Mouse (Mus musculus): Measurements from ENCODE around the gene Tecpr1. TPM values are rescaled to one million over a fixed set of nuclear protein-coding genes. Genes with fewer than 3 reads are reported as not detected.

The Tecpr1 gene
- polyA plus RNA-seq, 1 experiment from 2014 or later = 46.3 TPM

GRCm38 (mm10) chr5:144247906-144248585 lies 24.6 kb upstream of the Tecpr1 start:
- WGBS = 85% methylated on average over 10 of the region's 10 CpGs
- Histone ChIP-seq H3K36me3 (no peaks in the 10 kb centered on the region), H3K4me1 (no peaks in the 10 kb centered on the region), H3K4me3 (no peak overlapping the region), H3K4me2 (replicated peaks) (no peak overlapping the region), H3K9me3 (no peaks in the 10 kb centered on the region), H3K27me3 (no peaks in the 10 kb centered on the region), H3K27ac (replicated peaks) (no peak overlapping the region), H3K9ac (replicated peaks) (no peak overlapping the region)
- no peak for ATAC-seq (replicated peaks)

- Histone ChIP-seq H3K27me3 (no peaks in the 10 kb centered on the region), H3K27ac (replicated peaks) (no peak overlapping the region), H3K4me1 (no peaks in the 10 kb centered on the region), H3K36me3 (no peaks in the 10 kb centered on the region), H3K9ac (replicated peaks) (no peak overlapping the region), H3K4me2 (replicated peaks) (no peak overlapping the region), H3K4me3 (no peak overlapping the region), H3K9me3 (no peaks in the 10 kb centered on the region)
- ATAC-seq (replicated peaks) = no peak
- WGBS = 79% methylated on average over 10 of the region's 10 CpGs
Measured at GRCm38 (mm10) chr5:144247307-144247706, 23.9 kb upstream of the Tecpr1 start.

GRCm38 (mm10) chr5:144246669-144247068 lies 23.3 kb upstream of the Tecpr1 start:
- Histone ChIP-seq H3K4me2 (replicated peaks) (no peak overlapping the region), H3K4me3 (no peak overlapping the region), H3K9me3 (no peaks in the 10 kb centered on the region), H3K9ac (replicated peaks) (no peak overlapping the region), H3K36me3 (no peaks in the 10 kb centered on the region), H3K4me1 (no peaks in the 10 kb centered on the region), H3K27ac (replicated peaks) (no peak overlapping the region), H3K27me3 (no peaks in the 10 kb centered on the region)
- 85% methylated on average over 7 of the region's 7 CpGs for WGBS
- ATAC-seq (replicated peaks) = no peak

GRCm38 (mm10) chr5:144245592-144245991 lies 22.2 kb upstream of the Tecpr1 start:
- no peak for ATAC-seq (replicated peaks)
- Histone ChIP-seq H3K4me2 (replicated peaks) (no peak overlapping the region), H3K9me3 (no peaks in the 10 kb centered on the region), H3K27me3 (no peaks in the 10 kb centered on the region), H3K4me3 (no peak overlapping the region), H3K36me3 (no peaks in the 10 kb centered on the region), H3K4me1 (no peaks in the 10 kb centered on the region), H3K9ac (replicated peaks) (no peak overlapping the region), H3K27ac (replicated peaks) (no peak overlapping the region)
- WGBS = 67% methylated on average over 2 of the region's 2 CpGs

- Histone ChIP-seq H3K27ac (replicated peaks) (no peak within 1 kb of the TSS), H3K27me3 (no peaks in the 10 kb centered on the region), H3K9me3 (no peaks in the 10 kb centered on the region), H3K4me1 (no peaks in the 10 kb centered on the region), H3K4me2 (replicated peaks) (no peak within 1 kb of the TSS), H3K36me3 (no peaks in the 10 kb centered on the region), H3K9ac (replicated peaks) (no peak within 1 kb of the TSS), H3K4me3 (no peak within 1 kb of the TSS)
- ATAC-seq (replicated peaks) = no peak
- WGBS = 95% methylated on average over 7 of the region's 7 CpGs
Measured at GRCm38 (mm10) chr5:144243901-144244487, 20.6 kb upstream of the Tecpr1 start, which contains the start of gene Bri3. Gene Bri3, plus strand, starts transcription at chr5:144244437.

GRCm38 (mm10) chr5:144238969-144239368 lies 15.6 kb upstream of the Tecpr1 start:
- no peak for ATAC-seq (replicated peaks)
- H3K27ac ChIP-seq (replicated peaks) = no peak overlapping the region
- 90% methylated on average over 1 of the region's 1 CpGs for WGBS
- no peaks in the 10 kb centered on the region for H3K4me1 ChIP-seq
- H3K4me3 ChIP-seq = no peak overlapping the region
- H3K4me2 ChIP-seq (replicated peaks) = no peak overlapping the region
- H3K9me3 ChIP-seq = no peaks in the 10 kb centered on the region
- no peak overlapping the region for H3K9ac ChIP-seq (replicated peaks)
- no peaks in the 10 kb centered on the region for H3K36me3 ChIP-seq
- no peaks in the 10 kb centered on the region for H3K27me3 ChIP-seq

GRCm38 (mm10) chr5:144234714-144235113 lies 11.3 kb upstream of the Tecpr1 start:
- no peaks in the 10 kb centered on the region for H3K36me3 ChIP-seq
- WGBS = 74% methylated on average over 7 of the region's 7 CpGs
- H3K4me3 ChIP-seq = no peak overlapping the region
- ATAC-seq (replicated peaks) = no peak
- H3K9me3 ChIP-seq = no peaks in the 10 kb centered on the region
- no peak overlapping the region for H3K27ac ChIP-seq (replicated peaks)
- H3K27me3 ChIP-seq = no peaks in the 10 kb centered on the region
- H3K9ac ChIP-seq (replicated peaks) = no peak overlapping the region
- H3K4me2 ChIP-seq (replicated peaks) = no peak overlapping the region
- H3K4me1 ChIP-seq = no peaks in the 10 kb centered on the region

GRCm38 (mm10) chr5:144234222-144234621 lies 10.8 kb upstream of the Tecpr1 start:
- Histone ChIP-seq H3K4me2 (replicated peaks) (no peak overlapping the region), H3K27ac (replicated peaks) (no peak overlapping the region), H3K9ac (replicated peaks) (no peak overlapping the region), H3K4me1 (no peaks in the 10 kb centered on the region), H3K36me3 (no peaks in the 10 kb centered on the region), H3K27me3 (no peaks in the 10 kb centered on the region), H3K9me3 (no peaks in the 10 kb centered on the region), H3K4me3 (no peak overlapping the region)
- no peak for ATAC-seq (replicated peaks)
- WGBS = 78% methylated on average over 6 of the region's 6 CpGs

GRCm38 (mm10) chr5:144232531-144232930 lies 9.1 kb upstream of the Tecpr1 start:
- no peaks in the 10 kb centered on the region for H3K4me1 ChIP-seq
- no peaks in the 10 kb centered on the region for H3K36me3 ChIP-seq
- no peak overlapping the region for H3K27ac ChIP-seq (replicated peaks)
- 87% methylated on average over 5 of the region's 5 CpGs for WGBS
- no peak for ATAC-seq (replicated peaks)
- no peaks in the 10 kb centered on the region for H3K27me3 ChIP-seq
- no peaks in the 10 kb centered on the region for H3K9me3 ChIP-seq
- no peak overlapping the region for H3K4me3 ChIP-seq
- no peak overlapping the region for H3K9ac ChIP-seq (replicated peaks)
- no peak overlapping the region for H3K4me2 ChIP-seq (replicated peaks)

- no peaks in the 10 kb centered on the region for H3K36me3 ChIP-seq
- WGBS = 88% methylated on average over 1 of the region's 1 CpGs
Measured at GRCm38 (mm10) chr5:144231410-144231809, 8.0 kb upstream of the Tecpr1 start.

GRCm38 (mm10) chr5:144230216-144230615 lies 6.8 kb upstream of the Tecpr1 start:
- ATAC-seq (replicated peaks) = no peak
- no peak overlapping the region for H3K4me2 ChIP-seq (replicated peaks)
- WGBS = 87% methylated on average over 7 of the region's 7 CpGs
- H3K27me3 ChIP-seq = no peaks in the 10 kb centered on the region
- H3K4me3 ChIP-seq = no peak overlapping the region
- H3K9ac ChIP-seq (replicated peaks) = no peak overlapping the region
- no peaks in the 10 kb centered on the region for H3K36me3 ChIP-seq
- H3K27ac ChIP-seq (replicated peaks) = no peak overlapping the region
- no peaks in the 10 kb centered on the region for H3K4me1 ChIP-seq
- H3K9me3 ChIP-seq = no peaks in the 10 kb centered on the region

More at GRCm38 (mm10) chr5:144231410-144231809, 8.0 kb upstream of the Tecpr1 start:
- Histone ChIP-seq H3K4me3 (no peak overlapping the region), H3K9ac (replicated peaks) (no peak overlapping the region), H3K27ac (replicated peaks) (no peak overlapping the region), H3K9me3 (no peaks in the 10 kb centered on the region), H3K4me1 (no peaks in the 10 kb centered on the region), H3K4me2 (replicated peaks) (no peak overlapping the region), H3K27me3 (no peaks in the 10 kb centered on the region)
- ATAC-seq (replicated peaks) = no peak

- no peak overlapping the region for H3K27ac ChIP-seq (replicated peaks)
Measured at GRCm38 (mm10) chr5:144226220-144226619, 2.8 kb upstream of the Tecpr1 start.

More at GRCm38 (mm10) chr5:144226220-144226619, 2.8 kb upstream of the Tecpr1 start:
- Histone ChIP-seq H3K27me3 (no peaks in the 10 kb centered on the region), H3K9me3 (no peaks in the 10 kb centered on the region), H3K36me3 (no peaks in the 10 kb centered on the region), H3K9ac (replicated peaks) (no peak overlapping the region), H3K4me2 (replicated peaks) (no peak overlapping the region), H3K4me1 (peaks cover 29% of the 10 kb centered on the region), H3K4me3 (no peak overlapping the region)
- no peak for ATAC-seq (replicated peaks)
- 27% methylated on average over 11 of the region's 11 CpGs for WGBS

All from forebrain, embryonic 15.5 days (tissue).